Mouse (Mus musculus) intestine, postnatal 0 days (tissue): Measurements from ENCODE around the gene Aamdc. TPM values are rescaled to one million over a fixed set of nuclear protein-coding genes. Genes with fewer than 3 reads are reported as not detected.

Experiments
- ATAC-seq: fragments of 200-750 bp; cut with Nextera tagmentation; 2 replicates; pipeline ENCODE4 v1.8.0; 2017; ENCODE audit warnings: mild to moderate bottlenecking, moderate TSS enrichment, moderate library complexity
- H3K27ac ChIP-seq: fragments of 300-500 bp; sonication (generic); 2 replicates; pipeline ENCODE4 v1.5.1; 2014; ENCODE audit warnings: mild to moderate bottlenecking, low read depth, low read length, moderate library complexity
- H3K27me3 ChIP-seq: fragments of 300-500 bp; sonication (generic); replicated peaks from 2 replicates; pipeline ENCODE4 v1.6.1; 2014; ENCODE audit warnings: low read length, mixed read lengths; ENCODE audit not compliant: control insufficient read depth, insufficient read depth
- H3K36me3 ChIP-seq: fragments of 300-500 bp; sonication (generic); 2 replicates; pipeline ENCODE4 v1.6.1; 2014; ENCODE audit warnings: mild to moderate bottlenecking, moderate library complexity; ENCODE audit not compliant: control insufficient read depth, insufficient read depth
- H3K4me1 ChIP-seq: fragments of 300-500 bp; sonication (generic); replicated peaks from 2 replicates; pipeline ENCODE4 v1.6.1; 2014; ENCODE audit warnings: antibody characterized with exemption, low read length, mixed read lengths; ENCODE audit not compliant: control insufficient read depth, insufficient read depth
- H3K4me2 ChIP-seq: fragments of 300-500 bp; sonication (generic); replicated peaks from 2 replicates; pipeline ENCODE4 v1.6.1; 2014; ENCODE audit warnings: low read depth, mild to moderate bottlenecking, moderate library complexity
- H3K4me3 ChIP-seq: fragments of 300-500 bp; sonication (generic); 2 replicates; pipeline ENCODE4 v1.5.1; 2014; ENCODE audit warnings: low read depth, low read length
- H3K9ac ChIP-seq: fragments of 300-500 bp; sonication (generic); 2 replicates; pipeline ENCODE4 v1.6.1; 2014; ENCODE audit warnings: mild to moderate bottlenecking, low read depth, low read length
- H3K9me3 ChIP-seq: fragments of 300-500 bp; sonication (generic); 2 replicates; pipeline ENCODE4 v1.6.1; 2016; ENCODE audit warnings: mixed run types; ENCODE audit not compliant: control insufficient read depth
- CTCF ChIP-seq: sonication (generic); IDR thresholded peaks from 2 replicates; pipeline ENCODE4 v1.5.1; 2016; ENCODE audit warnings: low read depth, mild to moderate bottlenecking, control low read depth, antibody characterized with exemption, moderate library complexity
- WGBS: fragments of 180-500 bp; shearing (Covaris S2); extraction: QIAGEN DNeasy Blood & Tissue Kit; methylation state at CpG from one replicate; pipeline ENCODE4 v1.1.7; 2014; 5-methylcytosine and 5-hydroxymethylcytosine counted together
- polyA plus RNA-seq: library from polyadenylated mRNA; unstranded; fragments of >200 nt; fragmentation: Nextera tagmentation; extraction: Ambion mirVana; gene quantifications from 2 replicates; pipeline ENCODE4 v1.2.1, GENCODE M21; 2015

Aamdc gene
- 86.8 and 97.5 TPM in 2 replicates for polyA plus RNA-seq

GRCm38 (mm10) chr7:97579067-97579975, at the start of gene Aamdc, which contains the start of gene Rsf1:
TSS of gene Aamdc (minus strand) at chr7:97579497.
TSS of gene Rsf1 (plus strand) at chr7:97579889.
- Histone ChIP-seq H3K4me3 (peak within 1 kb of the TSS; percentile 73), H3K9ac (peak within 1 kb of the TSS; percentile 79), H3K4me2 (peak within 1 kb of the TSS; percentile 82), H3K36me3 (peaks cover 8% of the 10 kb centered on the region), H3K9me3 (no peaks in the 10 kb centered on the region), H3K27me3 (no peaks in the 10 kb centered on the region), H3K27ac (peak within 1 kb of the TSS; percentile 95), H3K4me1 (0 out of 2 replicates have a peak, but pooled peaks cover 5% of the 10 kb centered on the region)
- peak; percentile 86 for TF ChIP-seq CTCF
- ATAC-seq, result peak; percentile 93
- WGBS, result under 1% methylated on average over 40 of the region's 68 CpGs

- H3K27me3 ChIP-seq, result no peaks in the 10 kb centered on the region
- H3K9me3 ChIP-seq, result no peaks in the 10 kb centered on the region
- no peak overlapping the region for H3K9ac ChIP-seq
- no peak for ATAC-seq
- no peak overlapping the region for H3K27ac ChIP-seq
- no peaks in the 10 kb centered on the region for H3K36me3 ChIP-seq
- TF ChIP-seq CTCF, result no peak
- no peaks in the 10 kb centered on the region for H3K4me1 ChIP-seq
- no peak overlapping the region for H3K4me3 ChIP-seq
- no peak overlapping the region for H3K4me2 ChIP-seq
Measured at GRCm38 (mm10) chr7:97623402-97623801, 44.1 kb upstream of the Aamdc start.

GRCm38 (mm10) chr7:97622676-97623075, 43.4 kb upstream of the Aamdc start:
- Histone ChIP-seq H3K4me3 (no peak overlapping the region), H3K36me3 (0 out of 2 replicates have a peak, but pooled peaks cover 7% of the 10 kb centered on the region), H3K27me3 (no peaks in the 10 kb centered on the region), H3K27ac (no peak overlapping the region), H3K4me2 (no peak overlapping the region), H3K9ac (no peak overlapping the region), H3K9me3 (no peaks in the 10 kb centered on the region), H3K4me1 (no peaks in the 10 kb centered on the region)
- ATAC-seq, result no peak
- WGBS, result 61% methylated on average over 1 of the region's 1 CpGs
- no peak for TF ChIP-seq CTCF

- H3K9me3 ChIP-seq, result no peaks in the 10 kb centered on the region
- no peak overlapping the region for H3K27ac ChIP-seq
- no peak for ATAC-seq
- H3K36me3 ChIP-seq, result 0 out of 2 replicates have a peak, but pooled peaks cover 8% of the 10 kb centered on the region
- no peak for TF ChIP-seq CTCF
- 48% methylated on average over 5 of the region's 5 CpGs for WGBS
- H3K4me3 ChIP-seq, result no peak overlapping the region
- no peak overlapping the region for H3K4me2 ChIP-seq
- no peaks in the 10 kb centered on the region for H3K27me3 ChIP-seq
- no peaks in the 10 kb centered on the region for H3K4me1 ChIP-seq
- H3K9ac ChIP-seq, result no peak overlapping the region
Measured at GRCm38 (mm10) chr7:97621346-97621745, 42.0 kb upstream of the Aamdc start.

GRCm38 (mm10) chr7:97598548-97598947, 19.3 kb upstream of the Aamdc start:
- WGBS, result 79% methylated on average over 2 of the region's 2 CpGs
- no peak overlapping the region for H3K27ac ChIP-seq
- 0 out of 2 replicates have a peak, but pooled peaks cover under 1% of the 10 kb centered on the region for H3K4me1 ChIP-seq
- TF ChIP-seq CTCF, result no peak
- no peak overlapping the region for H3K4me2 ChIP-seq
- no peak overlapping the region for H3K9ac ChIP-seq
- no peaks in the 10 kb centered on the region for H3K36me3 ChIP-seq
- no peaks in the 10 kb centered on the region for H3K9me3 ChIP-seq
- no peaks in the 10 kb centered on the region for H3K27me3 ChIP-seq
- ATAC-seq, result no peak
- H3K4me3 ChIP-seq, result no peak overlapping the region

- WGBS, result 66% methylated on average over 2 of the region's 2 CpGs
- no peak for TF ChIP-seq CTCF
- no peak for ATAC-seq
- no peaks in the 10 kb centered on the region for H3K27me3 ChIP-seq
- H3K36me3 ChIP-seq, result no peaks in the 10 kb centered on the region
- H3K4me2 ChIP-seq, result no peak overlapping the region
- peaks cover 3% of the 10 kb centered on the region; the same call in 1 of the 2 replicates for H3K4me1 ChIP-seq
- no peak overlapping the region for H3K4me3 ChIP-seq
- H3K9me3 ChIP-seq, result no peaks in the 10 kb centered on the region
- no peak overlapping the region for H3K27ac ChIP-seq
- no peak overlapping the region for H3K9ac ChIP-seq
Measured at GRCm38 (mm10) chr7:97593535-97593934, 14.2 kb upstream of the Aamdc start.
